Mouse (Mus musculus): Measurements from ENCODE around the gene Myocos.

DNA sequence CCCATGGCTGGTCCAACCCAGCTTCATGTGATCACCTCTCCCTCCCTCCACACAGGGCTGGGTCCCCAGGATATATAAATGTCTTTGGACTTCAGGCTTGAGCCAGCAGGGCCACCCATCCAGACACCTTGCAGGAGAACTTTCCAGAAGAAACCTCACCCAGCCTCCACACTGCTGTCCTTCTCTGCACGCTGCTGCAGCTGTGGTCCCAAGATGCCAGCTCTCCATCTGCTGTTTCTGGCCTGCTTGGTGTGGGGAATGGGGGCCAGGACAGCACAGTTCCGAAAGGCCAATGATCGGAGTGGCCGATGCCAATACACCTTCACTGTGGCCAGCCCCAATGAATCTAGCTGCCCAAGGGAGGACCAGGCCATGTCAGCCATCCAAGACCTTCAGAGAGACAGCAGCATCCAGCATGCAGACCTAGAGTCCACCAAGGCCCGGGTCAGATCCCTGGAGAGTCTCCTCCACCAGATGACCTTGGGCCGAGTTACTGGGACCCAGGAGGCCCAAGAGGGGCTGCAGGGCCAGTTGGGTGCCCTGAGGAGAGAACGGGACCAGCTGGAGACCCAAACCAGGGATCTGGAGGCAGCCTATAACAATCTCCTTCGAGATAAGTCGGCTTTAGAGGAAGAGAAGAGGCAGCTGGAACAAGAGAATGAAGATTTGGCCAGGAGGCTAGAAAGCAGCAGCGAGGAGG is 18.8 kb downstream of the Myocos start, which contains the start of gene Myoc:
- TF ChIP-seq CTCF (IDR thresholded peaks at IDR 0.05; ENCODE audit: low read depth) (no peak), EP300 (optimal IDR thresholded peaks at IDR 0.05) (no peak)

Measured in stomach, postnatal 0 days (tissue).